Mouse (Mus musculus) left cerebral cortex, adult 2 months (tissue): ENCODE measurements around the gene Polr2h. TPM values are rescaled to one million over a fixed set of nuclear protein-coding genes. Genes with fewer than 3 reads are reported as not detected.

Experiments
- DNase-seq, 2 experiments: peaks; one replicate each; pipeline ENCODE4 v3.0.0; 2021 to 2022; ENCODE audit warnings: low spot score in 2 of 2, mixed read lengths in 1 of 2; ENCODE audit errors: extremely low spot score in 1 of 2
- H3K27ac ChIP-seq: fragments of 200-600 bp; 2 replicates; pipeline ENCODE4 v1.8.1; 2022
- H3K4me3 ChIP-seq: fragments of 200-600 bp; 2 replicates; pipeline ENCODE4 v1.8.1; 2022
- CTCF ChIP-seq: fragments of 200-600 bp; IDR thresholded peaks from 2 replicates; pipeline ENCODE4 v1.8.1; 2022; ENCODE audit warnings: antibody characterized with exemption, mild to moderate bottlenecking, moderate library complexity
- intact Hi-C: fragments of 180-260 bp; cut with DNase I; formaldehyde crosslinking; loops from one replicate; pipeline ENCODE4 v1.15.1; 2025
- total RNA-seq, 2 experiments: library from RNA; stranded (reverse); gene quantifications; 2 replicates each; pipeline ENCODE4 v1.2.3; 2021

Gene Polr2h
- total RNA-seq, 2 experiments from 2014 or later: 22.5 to 28.6 TPM

DNA sequence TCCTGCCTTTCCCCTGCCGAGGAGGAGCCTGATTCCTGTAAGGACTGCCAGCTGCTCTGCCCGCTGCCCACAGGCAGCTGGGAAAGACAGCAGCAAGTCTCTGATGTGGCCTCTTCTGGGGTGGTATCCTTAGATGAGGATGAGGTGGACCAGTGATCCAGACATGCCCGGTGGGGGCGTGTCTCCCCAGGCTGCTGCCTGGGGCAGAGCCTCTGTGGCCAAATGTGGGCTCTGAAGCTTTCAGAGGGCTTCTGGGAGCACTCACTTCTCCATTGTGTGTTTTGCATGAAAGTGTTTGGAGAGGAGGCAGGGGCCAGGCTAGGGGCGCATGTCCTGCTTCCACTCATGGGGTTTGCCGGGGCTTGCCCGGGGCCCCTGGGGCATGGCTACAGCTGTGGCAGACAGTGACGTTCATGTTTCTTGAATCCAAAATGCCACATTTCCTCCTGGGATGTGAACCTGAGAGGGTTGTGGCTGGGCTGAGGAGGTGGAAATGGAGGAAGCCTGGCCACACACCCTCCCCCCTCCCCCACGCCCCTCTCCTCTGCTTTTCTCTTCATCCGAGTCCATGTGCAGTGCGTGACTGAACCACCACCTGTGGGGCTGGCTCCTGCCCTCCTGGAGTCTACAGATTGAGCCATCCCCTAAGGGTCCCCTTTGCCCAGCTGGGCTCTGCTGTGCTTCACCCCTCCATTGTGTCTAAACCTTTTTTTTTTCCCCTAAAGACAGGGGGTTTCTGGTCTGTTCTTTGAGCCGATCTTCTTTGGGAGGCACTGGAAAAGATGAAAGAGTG lies 15.5 kb upstream of the Polr2h start:
- Histone ChIP-seq H3K4me3 (no peak overlapping the region), H3K27ac (peak overlapping the region; percentile 64)
- DNase-seq: peak in 1 of 2 experiments; percentile 18
- no peak for TF ChIP-seq CTCF
- intact Hi-C loops: loop anchor here (5.0 kb wide), 1 partner anchor 490 kb away; no protein-coding TSS in a partner anchor

DNA sequence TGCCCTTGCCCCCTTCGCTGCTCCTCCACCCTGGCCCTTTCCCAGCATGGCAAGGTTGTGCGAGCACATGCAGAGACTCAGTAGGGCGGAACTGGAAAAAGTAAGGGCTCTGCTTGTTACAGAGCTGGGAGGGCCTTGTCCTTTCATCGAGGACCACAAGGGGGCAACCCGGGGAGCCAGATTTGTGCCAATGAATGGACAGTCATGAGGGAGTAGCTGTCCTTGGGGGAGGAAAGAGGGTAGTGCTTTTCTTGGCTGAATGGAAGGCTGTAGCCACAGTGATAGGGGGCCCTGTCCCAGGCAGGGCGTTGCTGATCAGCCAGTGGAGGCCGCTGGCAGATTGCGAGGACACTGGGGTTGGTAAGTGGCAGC lies 15.0 kb upstream of the Polr2h start:
- peak overlapping the region; percentile 64; the same call in 1 of the 2 replicates for H3K27ac ChIP-seq
- no peak overlapping the region for H3K4me3 ChIP-seq
- peak; percentile 68 for TF ChIP-seq CTCF
- intact Hi-C loops: loop anchor here (5.0 kb wide), 1 partner anchor 490 kb away; no protein-coding TSS in a partner anchor
- peak in 1 of 2 experiments; percentile 66 for DNase-seq

DNA sequence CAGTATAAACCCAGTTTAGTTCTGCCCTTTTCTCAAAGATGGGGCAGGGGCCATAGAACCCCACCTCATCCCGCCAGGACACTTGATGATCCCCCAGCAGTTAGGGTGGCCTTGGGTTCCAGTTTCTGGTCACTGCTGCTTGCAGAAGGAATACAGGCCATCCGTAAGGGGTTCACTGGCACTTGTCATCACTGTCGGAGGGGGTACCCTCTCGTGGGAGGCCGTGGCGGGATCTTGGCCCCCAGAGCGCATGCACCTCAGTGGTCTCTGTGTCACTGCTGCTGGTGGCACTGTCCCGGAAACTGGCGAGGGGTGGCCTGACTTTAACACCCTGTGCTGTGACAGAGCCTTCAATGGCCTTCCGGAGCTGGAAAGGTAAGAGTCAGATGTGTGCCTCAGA lies 14.4 kb upstream of the Polr2h start:
- Histone ChIP-seq H3K4me3 (no peak overlapping the region), H3K27ac (no peak overlapping the region)
- peak in 1 of 2 experiments; percentile 20 for DNase-seq
- intact Hi-C loops: loop anchor here (5.0 kb wide), 1 partner anchor 489 kb away; no protein-coding TSS in a partner anchor
- TF ChIP-seq CTCF: no peak

DNA sequence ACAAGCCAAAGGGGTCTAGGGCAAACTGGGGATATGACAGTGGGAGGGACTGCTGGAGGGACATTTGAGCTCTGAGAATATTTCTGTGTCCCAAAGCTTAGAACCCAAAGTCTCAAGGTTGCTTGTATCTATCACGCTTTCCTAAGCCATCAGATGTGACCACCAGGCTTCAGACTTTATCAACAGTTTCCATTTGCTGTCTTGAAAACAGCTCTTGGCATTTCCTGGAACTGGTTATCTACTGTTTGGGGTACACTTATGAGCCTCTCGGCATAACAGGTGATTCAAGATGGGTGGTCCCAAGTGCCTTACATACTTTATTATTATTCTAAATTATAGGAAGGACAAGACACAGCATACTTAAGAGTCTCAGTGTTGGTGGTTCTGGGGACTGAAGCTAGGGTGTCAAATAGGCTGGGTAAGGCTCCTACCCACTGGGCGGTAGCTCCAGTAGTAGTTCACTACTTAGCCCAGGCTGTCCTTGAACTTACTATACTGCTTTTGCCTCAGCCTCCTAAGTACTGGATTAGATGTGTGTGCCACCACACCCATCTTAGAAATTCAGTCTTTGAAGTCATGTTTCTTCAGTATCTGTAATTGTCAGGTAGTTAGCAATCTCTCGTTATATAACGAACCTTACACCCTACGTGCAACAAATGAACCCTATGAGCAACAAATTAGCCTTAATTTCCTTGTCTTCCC lies 13.6 kb upstream of the Polr2h start:
- Histone ChIP-seq H3K4me3 (no peak overlapping the region), H3K27ac (no peak overlapping the region)
- intact Hi-C loops: loop anchor here (5.0 kb wide), 1 partner anchor 488 kb away; no protein-coding TSS in a partner anchor
- no peak for TF ChIP-seq CTCF
- DNase-seq: no peak

DNA sequence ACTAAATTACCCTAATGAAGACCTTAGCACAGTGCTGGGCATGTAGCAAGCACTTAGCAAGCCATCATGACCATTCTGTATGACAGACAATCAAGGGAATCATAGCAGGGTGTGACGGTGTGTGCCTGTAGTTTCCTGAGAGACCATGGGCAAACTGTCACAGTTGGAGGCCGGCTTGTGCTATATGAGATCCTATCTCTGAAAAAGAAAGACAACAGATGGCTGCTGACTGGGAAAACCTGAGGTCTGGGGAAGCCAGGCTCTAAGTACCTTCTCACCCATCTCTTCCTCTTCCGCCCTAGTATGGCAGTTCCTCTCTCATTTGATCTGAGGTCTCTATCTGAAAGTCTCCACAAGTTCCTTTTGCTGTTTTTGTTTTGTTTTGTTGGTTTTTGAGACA lies 11.7 kb upstream of the Polr2h start:
- no peak overlapping the region for H3K4me3 ChIP-seq

DNA sequence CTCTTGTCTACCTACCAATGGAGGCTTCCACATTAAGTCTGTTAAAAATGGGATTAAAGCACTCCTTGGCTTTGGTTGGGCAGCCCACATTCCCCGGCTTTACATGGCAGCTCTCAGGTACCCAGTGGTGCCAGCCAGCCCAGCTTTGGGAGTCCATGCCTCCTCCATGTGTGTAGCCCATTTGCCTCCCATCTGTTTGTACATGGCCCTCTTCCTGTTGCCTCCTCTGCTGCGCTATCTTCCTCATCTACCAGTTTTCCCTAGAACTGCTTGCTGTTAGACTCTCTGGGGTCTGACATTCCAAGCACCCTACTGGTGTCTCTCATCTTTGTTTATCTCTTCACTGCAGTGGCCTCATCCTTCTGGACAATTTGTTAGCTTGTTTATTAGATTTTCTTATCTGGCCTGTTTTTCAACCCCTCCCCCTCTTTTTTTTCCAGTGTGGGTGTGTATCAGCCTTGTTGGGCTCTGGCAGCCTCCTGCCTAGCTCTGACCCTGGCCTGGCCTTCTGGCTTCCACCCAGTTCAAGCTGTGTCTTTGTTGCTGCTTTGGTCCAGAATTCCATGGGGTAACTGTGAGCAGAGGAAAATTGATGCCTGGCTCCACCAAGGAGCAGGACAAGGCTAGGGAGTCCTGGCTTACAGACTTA lies 10.9 kb upstream of the Polr2h start:
- peak in 1 of 2 experiments; percentile 22 for DNase-seq
- peak overlapping the region; percentile 6; the same call in 1 of the 2 replicates for H3K27ac ChIP-seq
- no peak overlapping the region for H3K4me3 ChIP-seq
- intact Hi-C loops: no loop called here
- no peak for TF ChIP-seq CTCF

More for the DNA sequence above, 11.7 kb upstream of the Polr2h start:
- TF ChIP-seq CTCF: no peak
- peak overlapping the region; percentile 45; the same call in 1 of the 2 replicates for H3K27ac ChIP-seq
- intact Hi-C loops: no loop called here
- no peak for DNase-seq

DNA sequence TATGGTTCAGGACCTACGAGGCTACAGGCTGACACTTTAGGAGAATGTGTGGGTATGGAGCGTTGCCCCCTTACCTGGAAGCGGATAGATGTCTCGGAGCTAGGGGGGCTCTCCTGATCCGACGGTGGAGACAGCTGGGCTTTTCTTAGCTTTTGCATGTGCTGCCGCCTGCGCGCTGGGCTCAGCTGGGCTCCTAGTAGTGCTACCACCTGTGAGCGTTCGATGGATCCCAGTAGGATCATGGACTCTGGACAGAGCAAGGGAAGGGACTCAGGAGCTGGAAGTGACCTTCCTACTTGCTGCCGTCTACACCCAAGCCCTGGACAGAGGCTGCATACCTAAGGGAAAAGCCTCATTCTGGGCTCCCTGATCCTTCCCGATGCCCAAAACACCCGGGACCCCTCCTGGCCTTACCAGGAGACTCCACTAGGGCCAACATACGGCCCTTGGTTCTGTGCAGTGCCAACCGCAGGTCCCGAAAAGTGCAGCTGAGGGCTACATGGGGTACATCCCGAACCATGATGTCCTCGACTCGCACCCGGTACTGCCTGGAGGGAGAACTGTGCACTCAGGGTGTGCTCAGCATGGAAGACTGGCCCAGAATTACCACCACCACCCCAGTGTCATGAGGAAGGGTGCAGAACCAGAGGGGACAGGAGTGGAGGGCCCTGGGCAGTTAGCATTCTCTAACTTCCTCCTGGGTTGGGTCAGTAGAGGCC lies 9.1 kb upstream of the Polr2h start:
- Histone ChIP-seq H3K4me3 (no peak overlapping the region), H3K27ac (peak overlapping the region; percentile 12)
- intact Hi-C loops: no loop called here
- no peak for DNase-seq
- TF ChIP-seq CTCF: no peak

DNA sequence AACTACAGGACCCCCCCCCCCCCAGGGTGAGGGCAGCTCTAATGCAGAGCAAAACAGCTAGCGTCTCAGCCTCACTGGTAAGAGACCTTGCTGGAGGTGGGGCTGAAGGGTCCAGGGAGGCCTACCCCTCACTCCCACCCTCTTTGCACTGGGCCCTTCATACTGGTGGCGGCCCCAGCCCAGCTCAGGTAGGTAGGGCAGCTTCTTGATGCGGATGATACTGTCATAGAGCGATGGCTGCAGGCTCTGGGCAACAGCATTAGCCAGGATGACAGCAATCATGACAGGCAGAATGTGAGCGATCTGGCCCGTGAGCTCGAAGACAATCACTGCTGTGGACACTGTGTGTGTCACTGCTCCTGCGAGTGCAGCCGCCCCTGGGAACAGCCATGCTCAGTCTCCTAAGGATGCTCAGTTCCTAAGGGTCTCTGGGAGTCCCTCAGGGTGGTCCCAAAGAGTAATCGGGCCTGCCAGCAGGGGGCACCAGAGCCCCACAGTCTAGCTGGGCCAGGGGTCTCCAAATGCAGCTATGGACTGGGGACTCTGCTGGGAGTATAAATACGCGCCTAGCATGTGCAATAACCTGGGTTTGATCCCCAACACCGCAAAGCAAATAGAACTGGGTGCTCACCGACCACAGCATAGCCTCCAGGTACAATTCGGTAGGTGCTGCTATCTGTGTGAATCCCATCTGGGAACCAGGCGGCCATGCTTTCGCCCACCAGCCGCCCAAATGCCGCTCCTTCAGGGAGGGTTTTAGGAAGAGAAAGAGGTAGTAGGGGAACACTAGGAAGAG lies 8.3 kb upstream of the Polr2h start:
- TF ChIP-seq CTCF: peak; percentile 71
- peak in 1 of 2 experiments; percentile 38 for DNase-seq
- H3K4me3 ChIP-seq: no peak overlapping the region
- no peak overlapping the region for H3K27ac ChIP-seq
- intact Hi-C loops: no loop called here

DNA sequence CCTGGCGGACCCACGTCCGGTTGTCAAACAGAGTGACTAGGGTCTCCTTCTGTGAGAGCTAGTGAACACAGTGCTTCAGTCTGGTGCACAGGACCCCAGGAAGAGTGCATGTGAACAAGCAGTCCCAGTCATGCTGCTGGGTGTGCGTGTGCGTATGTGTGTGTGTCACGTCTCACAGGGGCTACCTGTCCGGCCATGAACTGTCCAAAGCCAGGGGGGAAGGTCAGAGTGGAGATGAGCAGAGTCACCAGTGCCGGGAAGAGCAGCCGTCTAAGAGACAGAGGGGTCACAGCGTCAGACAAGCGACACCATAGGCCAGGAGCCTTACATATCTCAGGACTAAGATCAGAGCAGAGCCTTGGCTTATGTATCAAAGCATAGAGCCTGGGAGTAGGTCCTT lies 7.1 kb upstream of the Polr2h start:
- H3K4me3 ChIP-seq: no peak overlapping the region
- intact Hi-C loops: no loop called here
- DNase-seq: no peak
- no peak for TF ChIP-seq CTCF
- H3K27ac ChIP-seq: no peak overlapping the region

DNA sequence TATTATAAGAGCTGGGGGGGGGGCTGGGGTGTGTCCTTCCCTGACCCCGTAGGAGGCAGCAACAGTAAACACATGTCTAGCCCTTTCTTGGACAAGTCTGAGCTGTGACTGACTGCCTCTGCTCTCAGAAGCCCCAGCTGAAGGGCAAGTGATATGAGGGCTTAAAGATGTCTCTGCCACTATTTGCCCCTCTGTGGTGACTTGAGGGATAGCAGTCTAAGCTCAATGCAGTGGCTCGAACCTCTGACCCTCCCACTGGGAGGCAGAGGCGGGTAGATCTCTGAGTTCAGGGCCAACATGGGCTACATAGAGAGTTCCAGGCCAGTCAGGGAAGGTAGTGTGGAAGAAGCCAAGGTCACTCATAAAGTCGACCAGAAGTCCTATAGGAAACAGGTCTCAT lies 6.7 kb upstream of the Polr2h start:
- Histone ChIP-seq H3K4me3 (no peak overlapping the region), H3K27ac (no peak overlapping the region)
- intact Hi-C loops: no loop called here
- peak; percentile 39 for TF ChIP-seq CTCF
- DNase-seq: no peak
